Mouse (Mus musculus): ENCODE measurements around the gene Ica1l. TPM values are rescaled to one million over a fixed set of nuclear protein-coding genes. Genes with fewer than 3 reads are reported as not detected.
A peak's percentile ranks its signal among the peaks of the same experiment; 100 is the strongest.
"Not testable (repeated sequence)": the region's sequence is repeated elsewhere in the genome, so short reads cannot be mapped to it uniquely, and the experiment has no call there.

Ica1l gene
- 0.84 and 1.0 TPM in 2 replicates for polyA plus RNA-seq (2015; fragmentation: Nextera tagmentation; extraction: Ambion mirVana)

DNA sequence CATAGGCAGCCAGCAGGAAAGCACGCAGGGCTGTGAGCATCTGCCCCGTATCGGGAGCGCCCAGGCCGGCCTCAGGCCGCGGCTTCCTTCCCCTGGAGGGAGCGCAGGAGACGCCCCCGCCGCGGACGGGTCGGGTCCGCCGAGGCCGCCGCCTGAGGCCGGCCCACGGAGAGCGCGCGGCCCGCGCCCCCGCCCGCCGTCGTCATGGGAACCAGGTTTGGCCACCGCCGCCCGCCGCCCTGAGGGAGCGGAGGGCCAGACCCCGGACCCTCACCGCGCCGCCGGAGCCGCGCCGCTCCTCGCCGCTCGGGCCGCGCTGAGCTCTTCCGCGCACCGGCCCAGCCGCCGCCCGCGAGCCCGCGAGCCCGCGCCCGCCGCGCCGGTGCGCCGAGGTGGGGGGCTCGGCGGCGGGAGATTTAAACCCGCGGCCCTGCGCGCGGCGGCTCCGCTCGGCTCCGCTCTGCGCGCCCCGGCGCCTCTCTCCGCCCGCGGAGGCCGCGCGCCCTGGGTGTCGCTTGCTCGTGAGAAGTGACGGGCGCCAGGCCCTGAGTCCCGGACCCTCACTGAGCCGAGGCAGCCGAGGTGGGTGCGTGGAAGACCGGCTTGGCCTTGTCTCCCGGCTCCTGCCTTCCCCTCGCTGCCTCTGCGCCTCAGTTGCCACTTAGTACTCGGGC lies at the start of gene Ica1l:
TSS of gene Ica1l (minus strand) at position 389 of the 674 bp plus-strand sequence.
- Histone ChIP-seq H3K4me3 (peak within 1 kb of the TSS; percentile 75), H3K27ac (no peak within 1 kb of the TSS), H3K27me3 (peaks cover 17% of the 10 kb centered on the region), H3K9ac (peak within 1 kb of the TSS; percentile 65), H3K4me1 (peaks cover 2% of the 10 kb centered on the region; the same call in 1 of the 2 replicates), H3K9me3 (no peaks in the 10 kb centered on the region), H3K36me3 (no peaks in the 10 kb centered on the region), H3K4me2 (peak within 1 kb of the TSS; percentile 98)
- peak; percentile 67 for ATAC-seq (ENCODE audit: insufficient number of reproducible peaks, low FRiP score, low TSS enrichment, low read depth)
- WGBS = under 1% methylated on average over 74 of the region's 99 CpGs

GRCm38 (mm10) chr1:60076411-60076810 lies 33.4 kb upstream of the Ica1l start:
- no peaks in the 10 kb centered on the region for H3K27me3 ChIP-seq
- H3K4me2 ChIP-seq = no peak overlapping the region
- no peaks in the 10 kb centered on the region for H3K4me1 ChIP-seq
- no peak overlapping the region for H3K4me3 ChIP-seq
- H3K9me3 ChIP-seq = no peaks in the 10 kb centered on the region
- no peak overlapping the region for H3K9ac ChIP-seq
- H3K27ac ChIP-seq = no peak overlapping the region
- 77% methylated on average over 6 of the region's 6 CpGs for WGBS
- peaks cover 25% of the 10 kb centered on the region for H3K36me3 ChIP-seq
- ATAC-seq (ENCODE audit: insufficient number of reproducible peaks, low FRiP score, low TSS enrichment, low read depth) = no peak

GRCm38 (mm10) chr1:60075590-60075989 lies 32.6 kb upstream of the Ica1l start:
- peaks cover 22% of the 10 kb centered on the region for H3K36me3 ChIP-seq
- no peak for ATAC-seq (ENCODE audit: insufficient number of reproducible peaks, low FRiP score, low TSS enrichment, low read depth)
- WGBS = 56% methylated on average over 3 of the region's 3 CpGs

GRCm38 (mm10) chr1:60074935-60075334 lies 32.0 kb upstream of the Ica1l start:
- Histone ChIP-seq H3K36me3 (peaks cover 17% of the 10 kb centered on the region), H3K4me1 (no peaks in the 10 kb centered on the region), H3K4me2 (no peak overlapping the region), H3K9me3 (no peaks in the 10 kb centered on the region), H3K27me3 (no peaks in the 10 kb centered on the region), H3K9ac (no peak overlapping the region), H3K27ac (no peak overlapping the region), H3K4me3 (no peak overlapping the region)
- ATAC-seq (ENCODE audit: insufficient number of reproducible peaks, low FRiP score, low TSS enrichment, low read depth) = no peak
- 60% methylated on average over 2 of the region's 2 CpGs for WGBS

More at GRCm38 (mm10) chr1:60075590-60075989, 32.6 kb upstream of the Ica1l start:
- Histone ChIP-seq H3K27ac (no peak overlapping the region), H3K9me3 (no peaks in the 10 kb centered on the region), H3K4me3 (no peak overlapping the region), H3K4me2 (no peak overlapping the region), H3K9ac (no peak overlapping the region), H3K27me3 (no peaks in the 10 kb centered on the region), H3K4me1 (no peaks in the 10 kb centered on the region)

- H3K4me1 ChIP-seq; H3K4me2 ChIP-seq; H3K27ac ChIP-seq; H3K4me3 ChIP-seq; H3K9me3 ChIP-seq; H3K36me3 ChIP-seq; ATAC-seq (ENCODE audit: insufficient number of reproducible peaks, low FRiP score, low TSS enrichment, low read depth); H3K27me3 ChIP-seq; H3K9ac ChIP-seq: not testable (repeated sequence)
Observed at GRCm38 (mm10) chr1:60070725-60071124, 27.7 kb upstream of the Ica1l start.

- H3K9me3 ChIP-seq = no peaks in the 10 kb centered on the region
- no peaks in the 10 kb centered on the region for H3K27me3 ChIP-seq
- WGBS = 82% methylated on average over 3 of the region's 3 CpGs
- no peak overlapping the region for H3K4me2 ChIP-seq
- H3K36me3 ChIP-seq = no peaks in the 10 kb centered on the region
- no peak overlapping the region for H3K9ac ChIP-seq
- no peak overlapping the region for H3K27ac ChIP-seq
- no peak for ATAC-seq (ENCODE audit: insufficient number of reproducible peaks, low FRiP score, low TSS enrichment, low read depth)
- no peaks in the 10 kb centered on the region for H3K4me1 ChIP-seq
- no peak overlapping the region for H3K4me3 ChIP-seq
Observed at GRCm38 (mm10) chr1:60056310-60056709, 13.3 kb upstream of the Ica1l start.

DNA sequence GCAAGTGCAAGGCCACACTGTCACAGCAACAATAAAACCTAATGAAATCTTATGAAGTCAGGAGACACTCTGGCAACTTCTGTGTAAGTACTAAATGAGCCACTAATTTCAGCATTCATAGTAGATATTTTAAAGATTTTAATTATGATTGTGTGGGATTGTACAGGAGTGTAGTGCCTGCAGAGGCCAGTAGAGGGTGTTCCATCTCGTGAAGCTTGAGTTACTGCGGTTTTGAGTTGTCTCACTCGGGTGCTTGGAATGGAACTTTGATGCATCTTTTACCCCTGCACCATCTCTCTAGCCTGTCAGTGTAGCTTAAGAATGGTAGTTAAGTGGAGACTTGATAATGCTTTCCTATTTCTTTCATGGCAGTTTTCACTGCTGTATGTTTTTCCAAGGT lies 11.7 kb upstream of the Ica1l start:
- no peak for ATAC-seq (ENCODE audit: insufficient number of reproducible peaks, low FRiP score, low TSS enrichment, low read depth)

DNA sequence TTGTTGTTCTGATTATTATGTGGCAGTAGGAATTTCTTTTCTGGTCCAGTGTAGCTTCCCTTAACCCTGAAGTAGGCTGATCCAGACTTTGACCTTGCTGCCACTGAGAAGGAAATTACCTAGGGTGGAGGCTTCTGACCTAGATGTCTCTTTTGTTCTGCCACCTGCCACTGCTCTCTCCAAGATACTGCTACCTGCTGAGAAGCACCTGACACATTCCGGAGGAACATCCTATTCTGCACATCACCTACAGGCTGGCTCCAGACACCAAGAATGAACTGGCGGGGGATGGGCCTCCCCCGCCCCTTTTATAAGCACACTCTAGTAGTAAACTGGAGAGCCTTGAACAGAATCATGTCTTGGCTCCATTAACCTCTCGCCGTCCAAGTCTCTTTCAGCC lies 4.5 kb upstream of the Ica1l start:
- peaks cover 14% of the 10 kb centered on the region for H3K27me3 ChIP-seq
- H3K4me2 ChIP-seq; H3K4me1 ChIP-seq; ATAC-seq (ENCODE audit: insufficient number of reproducible peaks, low FRiP score, low TSS enrichment, low read depth); H3K9ac ChIP-seq; H3K4me3 ChIP-seq; H3K9me3 ChIP-seq; H3K36me3 ChIP-seq; H3K27ac ChIP-seq: not testable (repeated sequence)
- WGBS = 92% methylated on average over 5 of the region's 5 CpGs

More for the DNA sequence above, 11.7 kb upstream of the Ica1l start:
- Histone ChIP-seq H3K4me3 (no peak overlapping the region), H3K4me2 (no peak overlapping the region), H3K27ac (no peak overlapping the region), H3K27me3 (no peaks in the 10 kb centered on the region), H3K36me3 (no peaks in the 10 kb centered on the region), H3K9me3 (no peaks in the 10 kb centered on the region), H3K4me1 (no peaks in the 10 kb centered on the region), H3K9ac (no peak overlapping the region)
- 44% methylated on average over 3 of the region's 3 CpGs for WGBS

DNA sequence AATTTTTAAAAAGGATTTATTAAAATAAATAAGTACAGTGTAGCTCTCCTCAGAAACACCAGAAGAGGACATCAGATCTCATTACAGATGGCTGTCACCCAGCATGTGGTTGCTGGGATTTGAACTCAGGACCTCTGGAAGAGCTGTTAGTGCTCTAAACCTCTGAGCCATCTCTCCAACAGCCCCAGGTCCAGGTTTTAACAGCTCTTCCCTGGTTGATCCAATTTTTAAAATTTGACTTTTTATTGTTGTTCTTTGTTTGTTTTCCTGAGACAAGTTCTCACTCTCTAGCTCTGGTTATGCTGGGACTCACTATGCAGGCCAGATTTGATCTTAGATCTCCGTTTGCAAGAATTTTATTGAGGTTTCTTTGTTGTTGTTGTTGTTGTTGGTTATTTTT lies 1.6 kb upstream of the Ica1l start:
- peaks cover 17% of the 10 kb centered on the region for H3K27me3 ChIP-seq
- H3K36me3 ChIP-seq = no peaks in the 10 kb centered on the region
- no peak overlapping the region for H3K9ac ChIP-seq
- H3K9me3 ChIP-seq = no peaks in the 10 kb centered on the region
- peaks cover 2% of the 10 kb centered on the region; the same call in 1 of the 2 replicates for H3K4me1 ChIP-seq
- 83% methylated on average over 1 of the region's 1 CpGs for WGBS
- no peak for ATAC-seq (ENCODE audit: insufficient number of reproducible peaks, low FRiP score, low TSS enrichment, low read depth)
- H3K27ac ChIP-seq = no peak overlapping the region
- no peak overlapping the region for H3K4me2 ChIP-seq
- H3K4me3 ChIP-seq = no peak overlapping the region

- Histone ChIP-seq H3K4me2 (peak overlapping the region; percentile 98), H3K36me3 (no peaks in the 10 kb centered on the region), H3K27me3 (peaks cover 17% of the 10 kb centered on the region), H3K4me3 (peak overlapping the region; percentile 75), H3K27ac (no peak overlapping the region), H3K9me3 (no peaks in the 10 kb centered on the region), H3K4me1 (peaks cover 2% of the 10 kb centered on the region; the same call in 1 of the 2 replicates), H3K9ac (peak overlapping the region; percentile 65; the same call in 1 of the 2 replicates)
- no peak for ATAC-seq (ENCODE audit: insufficient number of reproducible peaks, low FRiP score, low TSS enrichment, low read depth)
- WGBS = 3% methylated on average over 19 of the region's 19 CpGs
Observed at GRCm38 (mm10) chr1:60042398-60042795, 587 bp downstream of the Ica1l start.

- H3K9ac ChIP-seq = no peak overlapping the region
- no peaks in the 10 kb centered on the region for H3K36me3 ChIP-seq
- no peak for ATAC-seq (ENCODE audit: insufficient number of reproducible peaks, low FRiP score, low TSS enrichment, low read depth)
- H3K27me3 ChIP-seq = no peaks in the 10 kb centered on the region
- H3K9me3 ChIP-seq = no peaks in the 10 kb centered on the region
- H3K4me1 ChIP-seq = no peaks in the 10 kb centered on the region
- no peak overlapping the region for H3K4me3 ChIP-seq
- no peak overlapping the region for H3K4me2 ChIP-seq
- 88% methylated on average over 2 of the region's 2 CpGs for WGBS
- H3K27ac ChIP-seq = no peak overlapping the region
Observed at GRCm38 (mm10) chr1:60035044-60035443, 7.9 kb downstream of the Ica1l start.

- H3K4me3 ChIP-seq = no peak overlapping the region
- H3K36me3 ChIP-seq = no peaks in the 10 kb centered on the region
- ATAC-seq (ENCODE audit: insufficient number of reproducible peaks, low FRiP score, low TSS enrichment, low read depth) = no peak
- no peaks in the 10 kb centered on the region for H3K27me3 ChIP-seq
- no peak overlapping the region for H3K4me2 ChIP-seq
- H3K4me1 ChIP-seq = no peaks in the 10 kb centered on the region
- H3K9me3 ChIP-seq = no peaks in the 10 kb centered on the region
- WGBS = 85% methylated on average over 1 of the region's 1 CpGs
- H3K27ac ChIP-seq = no peak overlapping the region
- no peak overlapping the region for H3K9ac ChIP-seq
Observed at GRCm38 (mm10) chr1:60017031-60017469, 25.9 kb downstream of the Ica1l start.

Data from limb, embryonic 15.5 days (tissue).